Mouse (Mus musculus) ovary, adult 18-20 months (tissue): ENCODE measurements around the gene Acap2.

Source experiments
- DNase-seq: peaks from one replicate; pipeline ENCODE4 v3.0.0; 2022; ENCODE audit warnings: low spot score, mixed read lengths

The Acap2 gene

DNA sequence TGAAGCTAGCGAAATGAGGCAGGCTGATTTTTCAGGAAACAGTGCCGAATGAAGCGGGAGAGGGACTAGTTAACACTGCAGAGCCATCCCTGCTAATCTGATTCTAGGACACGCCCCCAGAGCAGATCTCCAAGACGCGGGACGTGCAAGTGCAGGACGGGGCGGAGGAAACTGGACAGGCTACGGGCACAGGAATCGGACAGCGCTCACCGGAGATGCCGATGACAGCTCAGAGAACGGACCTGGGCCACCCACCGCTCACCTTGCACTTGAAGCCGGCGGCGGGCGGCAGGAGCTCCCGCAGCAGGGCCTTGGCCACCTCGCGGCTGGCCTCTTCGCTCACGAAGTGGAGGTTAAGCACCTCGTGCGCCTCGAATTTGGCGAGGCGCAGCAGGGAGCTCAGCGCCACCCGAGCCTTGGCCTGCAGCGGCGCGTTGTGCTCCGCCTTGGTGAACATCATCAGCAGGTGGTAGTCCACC lies 120.4 kb downstream of the Acap2 start:
- DNase-seq: peak; percentile 61

DNA sequence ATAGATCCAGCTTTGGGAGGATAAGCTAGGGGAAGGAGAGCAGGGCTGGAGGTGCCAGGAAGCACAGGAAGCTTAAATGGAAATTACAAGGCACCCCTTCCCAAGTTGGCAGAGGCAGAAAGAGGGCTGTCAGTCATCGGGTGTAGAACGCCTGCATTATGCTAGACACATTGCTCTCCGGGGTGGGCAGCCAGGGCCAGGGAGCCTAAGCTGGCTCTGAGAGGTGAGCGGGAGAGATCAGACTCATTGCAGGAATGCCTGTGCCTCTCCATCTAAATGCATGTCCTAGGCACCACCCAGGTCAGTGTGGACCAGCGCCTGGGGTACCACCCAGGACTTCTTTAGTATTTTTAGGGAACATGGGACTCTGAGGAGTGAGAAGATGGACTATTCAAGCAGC lies 123.6 kb downstream of the Acap2 start:
- no peak for DNase-seq

DNA sequence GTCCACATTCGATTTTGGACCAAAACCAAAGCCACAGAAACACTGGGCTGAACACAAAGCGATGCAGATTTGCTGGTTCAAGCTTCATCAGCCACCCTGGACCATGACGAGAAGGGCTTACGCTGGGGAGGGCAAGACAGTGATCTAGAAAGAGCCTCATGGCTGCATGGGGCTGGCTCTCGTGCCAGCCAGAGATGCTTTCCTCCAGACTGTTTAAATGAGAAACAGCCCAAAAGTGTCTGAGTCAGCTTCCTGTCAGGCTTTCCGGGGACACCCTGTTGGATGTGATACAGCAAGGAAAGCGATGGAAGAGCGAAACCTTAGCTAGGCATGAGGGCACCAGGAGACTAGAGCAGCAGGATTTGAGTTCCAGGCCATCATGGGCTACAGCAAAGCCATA lies 124.6 kb downstream of the Acap2 start:
- no peak for DNase-seq

DNA sequence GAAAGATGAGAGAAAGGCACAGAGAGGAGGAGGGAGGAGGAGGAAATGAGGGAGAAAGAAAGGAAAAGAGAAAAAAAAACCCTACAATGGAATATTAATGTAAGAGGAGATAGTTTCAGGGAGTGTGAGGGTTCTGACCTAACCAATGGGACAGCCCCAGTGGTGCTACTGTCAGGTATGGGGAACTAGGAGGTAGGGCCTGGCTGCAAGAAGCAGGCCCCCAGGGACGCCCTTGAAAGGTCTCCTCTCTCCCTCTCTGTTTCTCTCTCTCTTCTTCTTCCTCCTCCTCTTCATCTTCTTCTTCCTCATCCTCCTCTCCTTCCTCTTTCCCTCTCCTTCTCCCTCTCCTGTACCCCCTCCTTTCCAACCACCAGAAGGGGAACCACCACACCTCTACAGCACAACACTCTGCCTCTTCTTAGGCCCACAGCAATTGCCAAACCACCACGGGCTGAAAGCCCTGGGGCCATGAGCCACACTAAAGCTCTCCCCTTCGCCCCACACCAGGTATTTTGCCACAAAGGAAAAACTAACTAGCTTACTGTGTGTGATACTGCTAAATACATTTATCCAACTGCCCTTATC lies 126.6 kb downstream of the Acap2 start:
- no peak for DNase-seq

DNA sequence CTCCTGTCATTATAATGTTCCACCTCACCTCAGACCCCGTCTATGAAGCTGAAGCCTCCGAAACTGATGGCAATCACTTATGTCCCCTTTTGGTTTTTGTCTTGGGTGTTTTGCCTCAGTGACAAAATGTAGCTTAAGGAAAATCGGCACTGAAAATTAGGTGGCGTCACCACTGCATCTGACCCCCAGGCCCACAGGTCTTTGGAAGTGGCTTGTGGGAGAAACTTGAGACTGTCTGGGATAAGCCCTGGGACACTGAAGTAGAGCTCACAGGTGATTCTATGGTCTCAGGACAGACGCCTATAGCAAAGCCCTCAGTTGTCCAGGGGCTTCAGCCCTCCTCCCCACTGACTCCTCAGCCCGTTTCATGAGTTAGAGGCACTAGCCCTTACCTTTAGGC lies 129.3 kb downstream of the Acap2 start:
- DNase-seq: no peak

DNA sequence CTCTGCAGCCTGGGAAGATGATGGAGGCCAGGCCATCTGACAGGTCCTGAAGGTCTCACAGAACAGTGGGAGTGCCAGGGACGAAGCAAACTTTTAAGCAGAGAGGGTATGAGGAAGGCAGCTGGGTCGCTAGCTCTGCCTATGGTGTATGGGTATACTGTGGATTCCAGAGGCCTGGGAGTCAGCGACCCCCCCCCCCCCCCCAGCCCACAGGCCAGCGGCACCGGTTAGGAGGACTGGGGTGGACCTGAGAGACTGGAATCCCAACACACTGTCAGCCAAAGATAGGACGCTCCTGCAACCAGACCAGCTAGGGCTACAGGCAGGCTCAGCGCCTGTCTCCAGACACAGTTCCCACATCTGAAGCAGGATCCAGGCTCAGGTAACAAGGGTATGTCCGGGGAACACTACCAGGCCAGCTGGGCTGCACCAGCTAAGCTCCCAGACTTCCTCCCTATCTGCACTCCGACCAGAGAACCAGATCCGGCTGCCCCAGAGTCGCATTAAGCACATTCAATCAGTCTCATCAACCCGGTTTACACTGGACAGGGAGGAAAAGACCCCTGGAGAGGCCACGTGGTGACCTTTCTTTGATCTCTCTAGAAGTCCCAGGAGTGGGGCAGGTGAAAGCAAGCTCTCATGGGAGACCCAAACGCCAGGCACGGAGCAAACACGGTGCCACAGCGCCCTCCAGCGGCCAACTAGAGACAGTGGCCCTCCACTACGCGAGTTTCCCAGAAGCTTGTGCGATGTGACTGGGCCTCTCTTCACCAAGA lies 130.5 kb downstream of the Acap2 start:
- peak; percentile 40 for DNase-seq

DNA sequence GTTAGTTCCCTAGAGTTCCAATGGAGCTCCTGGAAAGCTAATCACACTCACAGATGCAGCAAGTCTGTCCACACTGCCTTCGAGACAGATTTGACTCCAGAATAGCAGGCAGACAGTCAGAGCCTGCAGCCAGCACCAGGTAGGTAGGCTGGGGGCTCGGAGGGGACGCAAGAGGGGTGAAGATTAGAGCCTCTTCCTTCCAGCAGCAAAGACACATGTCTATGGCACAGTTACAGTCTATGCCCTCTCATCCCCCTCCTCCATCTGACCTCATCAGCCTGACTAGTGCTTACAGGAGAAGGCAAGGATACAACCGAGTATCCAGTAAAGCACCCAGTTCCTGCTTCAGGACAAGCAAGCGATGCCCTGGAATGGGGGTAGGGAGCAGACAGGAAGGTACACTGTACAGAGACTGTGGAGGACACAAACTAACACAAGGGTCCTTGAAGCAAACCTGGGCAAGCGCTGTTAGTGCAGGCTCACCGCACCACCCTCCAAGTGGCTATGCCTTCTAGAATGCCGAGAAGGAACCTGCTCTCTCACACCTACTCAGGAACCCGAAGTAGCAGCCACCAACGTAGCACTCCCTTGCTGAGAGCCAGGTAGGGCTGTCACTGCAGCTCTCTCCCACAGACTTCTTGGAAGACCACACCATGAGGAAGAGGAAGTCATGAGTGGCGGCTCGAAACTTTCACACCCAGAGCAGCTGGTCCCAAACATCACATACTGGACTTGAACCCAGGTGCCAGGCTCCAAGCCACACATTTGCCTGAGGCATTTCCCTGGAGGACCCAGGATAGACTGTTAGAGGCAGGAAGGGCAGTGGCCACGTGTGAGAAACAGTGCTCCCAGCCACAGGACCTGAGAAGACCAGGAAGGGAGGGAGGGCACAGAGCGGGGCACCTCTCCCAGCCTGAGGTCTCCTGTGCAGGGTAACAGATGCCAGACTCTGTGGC lies 131.6 kb downstream of the Acap2 start:
- no peak for DNase-seq

DNA sequence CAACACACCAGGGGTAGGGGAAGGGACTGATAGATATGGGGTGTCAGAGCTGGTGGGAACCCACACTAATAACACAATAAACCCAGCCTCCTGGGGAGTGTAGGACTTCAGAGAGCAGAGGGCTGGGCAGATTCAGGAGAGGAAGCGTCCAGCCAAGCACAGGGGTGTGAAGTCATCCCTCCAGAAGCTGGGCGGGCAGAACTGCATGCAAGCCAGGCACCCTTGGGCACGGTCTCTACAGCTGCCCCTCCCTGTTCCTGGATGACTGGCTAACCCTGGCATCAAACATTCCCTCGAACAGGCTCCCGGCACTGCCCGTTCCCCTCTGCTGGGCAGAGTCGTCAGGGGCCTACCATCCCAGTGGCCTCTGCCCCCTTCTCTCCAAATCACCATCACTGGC lies 132.8 kb downstream of the Acap2 start:
- no peak for DNase-seq

DNA sequence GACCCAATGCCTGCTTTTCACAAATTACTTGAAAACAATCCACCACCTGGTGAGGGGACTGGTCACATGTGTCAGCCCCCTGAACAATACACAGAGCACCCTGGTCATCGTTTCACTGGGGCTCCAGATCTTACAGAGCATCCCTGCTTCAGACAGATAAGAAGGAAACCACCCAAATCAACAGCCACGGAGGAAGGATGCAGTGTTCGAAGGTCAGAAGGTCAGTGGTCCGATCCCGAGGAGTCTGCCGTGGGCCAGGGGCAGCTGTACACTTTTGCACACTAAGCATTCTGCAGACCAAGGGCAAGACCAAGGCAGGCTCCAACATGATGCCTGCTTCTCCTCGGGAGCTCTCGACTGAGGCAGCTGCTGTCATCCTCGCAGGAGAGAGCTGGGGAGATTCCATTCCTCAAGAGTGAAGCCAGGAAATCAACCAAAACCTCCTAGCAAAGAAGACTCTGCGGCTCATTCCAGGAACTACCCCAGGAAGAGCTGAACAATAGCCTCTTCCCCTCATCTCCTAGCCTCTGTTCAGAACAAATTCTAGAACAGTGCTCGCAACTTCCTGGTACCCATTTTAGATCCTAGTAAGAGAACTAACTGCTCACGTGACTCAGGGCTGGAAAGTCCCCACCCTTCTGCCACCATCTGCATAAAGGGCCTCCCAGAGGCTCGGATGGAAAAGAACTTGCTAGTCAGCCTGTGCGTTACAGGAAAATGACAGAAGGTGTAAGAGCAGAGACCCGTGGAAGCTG lies 134.5 kb downstream of the Acap2 start:
- DNase-seq: no peak

DNA sequence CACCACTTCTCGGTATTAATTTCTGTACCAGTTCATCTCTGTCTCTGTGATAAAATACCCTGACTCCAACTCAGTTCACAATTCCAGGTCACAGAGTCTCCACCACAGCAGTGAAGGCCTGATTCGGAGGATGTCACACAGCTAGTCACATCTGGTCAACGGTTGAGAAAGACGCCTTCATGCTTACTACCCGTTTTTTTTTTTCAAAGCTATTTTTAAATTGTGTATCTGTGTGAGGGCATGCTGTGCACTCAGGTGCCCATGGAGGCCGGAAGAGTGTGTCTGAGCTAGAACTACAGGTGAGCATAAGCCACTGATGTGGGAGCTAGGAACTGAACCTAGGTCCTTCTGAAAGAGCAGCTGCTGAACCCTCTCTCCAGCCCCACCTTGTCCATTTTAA lies 136.3 kb downstream of the Acap2 start:
- no peak for DNase-seq

DNA sequence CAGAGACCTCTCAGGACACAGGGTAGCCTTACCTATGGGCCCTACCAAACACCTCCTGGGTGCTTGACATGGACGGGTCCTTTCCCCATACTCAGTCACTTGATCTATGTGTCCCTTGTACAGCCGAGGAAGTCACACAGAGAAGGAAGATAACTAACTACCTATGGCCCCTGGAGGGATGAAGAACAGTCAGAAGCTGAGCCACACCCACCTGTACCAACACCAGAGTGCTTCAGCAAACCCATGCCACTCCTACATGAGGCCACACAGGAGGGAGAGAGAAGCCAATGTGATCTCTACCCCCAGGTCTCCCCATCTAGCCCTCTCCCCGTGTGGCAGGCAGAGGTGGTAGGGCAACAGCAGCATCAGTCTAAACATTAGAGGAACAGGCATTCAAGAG lies 138.1 kb downstream of the Acap2 start:
- no peak for DNase-seq

DNA sequence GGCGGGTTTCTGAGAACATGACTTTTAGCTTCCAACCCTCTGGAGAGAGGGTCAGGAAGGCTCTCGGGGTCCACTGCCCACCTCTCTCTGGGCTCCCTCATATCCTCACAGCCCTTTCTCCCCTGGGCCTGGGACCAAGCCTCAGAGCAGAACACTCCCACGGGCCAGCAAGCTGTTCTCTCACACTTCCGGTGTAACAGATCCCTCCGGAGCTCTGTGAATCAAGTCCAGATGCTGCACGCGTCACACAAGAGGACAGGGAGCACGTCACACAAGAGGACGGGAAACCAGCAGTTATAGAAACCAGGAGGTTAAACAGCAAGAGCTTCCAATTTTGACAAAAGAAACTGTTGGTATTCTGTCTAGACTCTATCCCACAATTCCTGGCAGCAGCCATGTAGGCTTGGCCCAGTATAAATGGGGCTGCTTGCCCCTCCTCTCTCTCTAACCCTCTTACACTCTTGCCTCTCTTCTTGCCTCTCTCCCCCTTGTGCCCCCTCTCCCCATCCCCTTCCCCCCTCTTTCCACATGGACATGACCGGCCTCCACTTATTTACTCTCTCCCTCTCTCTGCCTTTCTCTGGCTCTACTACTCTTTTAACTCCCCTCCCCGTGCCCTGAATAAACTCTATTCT lies 139.7 kb downstream of the Acap2 start:
- DNase-seq: no peak

DNA sequence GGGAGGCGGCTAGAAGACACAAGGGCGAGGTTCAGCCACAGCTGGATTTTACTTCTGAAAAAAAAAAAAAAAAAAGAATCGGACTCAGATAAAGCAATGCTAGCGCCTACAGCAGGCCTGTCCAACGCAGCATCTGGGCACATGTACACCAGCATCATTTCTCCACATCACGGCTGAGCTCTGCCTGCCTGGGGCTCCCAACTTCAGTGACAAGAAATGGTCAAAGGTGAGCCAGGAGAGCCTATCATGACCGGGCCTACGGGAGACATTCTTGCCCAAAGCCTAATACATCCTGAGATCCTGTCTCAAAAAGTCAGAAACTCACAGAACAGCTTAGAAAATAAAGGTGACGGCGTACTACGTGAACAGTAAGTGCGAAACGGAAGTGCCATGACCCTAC lies 140.3 kb downstream of the Acap2 start:
- no peak for DNase-seq

DNA sequence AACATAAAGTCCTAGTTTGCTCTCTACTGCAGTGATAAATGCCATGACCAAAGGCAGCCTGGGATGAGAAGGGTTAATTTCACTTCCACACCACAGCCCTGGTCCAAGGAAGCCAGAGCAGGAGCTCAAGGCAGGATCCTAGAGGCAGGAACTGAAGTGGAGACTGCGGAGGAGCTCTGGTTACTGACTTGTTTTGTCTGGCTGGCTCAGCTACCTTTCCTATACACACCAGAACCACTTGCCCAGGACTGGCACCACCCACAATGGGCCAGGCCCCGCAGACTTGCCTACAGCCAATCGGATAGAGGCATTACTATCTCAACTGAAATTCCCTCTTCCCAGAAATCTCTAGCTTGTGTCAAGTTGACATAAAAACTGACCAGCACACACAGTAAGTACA lies 140.8 kb downstream of the Acap2 start:
- DNase-seq: no peak

DNA sequence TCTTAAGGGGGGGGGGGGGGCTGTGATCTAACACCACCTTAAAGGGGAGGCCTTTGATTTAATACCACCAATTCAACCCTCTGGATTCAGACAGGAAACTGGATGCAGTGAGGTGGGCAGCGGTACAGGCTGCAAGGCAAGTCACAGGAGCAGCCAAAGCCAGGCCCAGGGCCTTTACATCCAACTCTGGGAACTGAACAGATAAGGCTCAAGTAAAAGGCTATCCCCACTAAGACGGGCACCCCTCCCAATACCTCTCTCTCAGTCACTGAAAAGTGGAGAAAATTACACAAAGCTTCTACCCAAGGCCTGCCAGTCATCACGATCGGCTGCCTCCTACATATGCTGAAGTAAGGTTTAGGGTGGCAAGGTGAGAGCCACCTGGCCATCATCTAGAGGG lies 141.3 kb downstream of the Acap2 start:
- no peak for DNase-seq

DNA sequence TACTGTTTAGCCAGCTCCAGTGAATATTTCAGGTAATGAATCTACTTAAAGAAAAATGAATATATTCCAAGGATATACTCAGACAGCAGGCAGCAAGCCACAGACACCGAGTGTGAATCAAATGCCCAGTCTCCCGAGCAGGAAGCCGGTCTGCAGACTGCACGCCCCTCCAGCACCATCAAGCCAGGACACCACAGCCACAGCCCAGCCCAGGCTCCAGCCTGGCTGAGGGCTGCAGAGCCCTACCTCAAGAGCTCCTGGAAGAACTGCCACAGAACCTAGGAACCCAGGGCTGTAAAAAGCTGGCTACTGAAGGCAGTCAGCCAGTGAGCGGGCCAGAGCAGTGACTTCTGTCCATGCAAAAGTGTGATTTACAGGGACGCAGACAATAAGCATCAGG lies 148.2 kb downstream of the Acap2 start:
- DNase-seq: no peak

DNA sequence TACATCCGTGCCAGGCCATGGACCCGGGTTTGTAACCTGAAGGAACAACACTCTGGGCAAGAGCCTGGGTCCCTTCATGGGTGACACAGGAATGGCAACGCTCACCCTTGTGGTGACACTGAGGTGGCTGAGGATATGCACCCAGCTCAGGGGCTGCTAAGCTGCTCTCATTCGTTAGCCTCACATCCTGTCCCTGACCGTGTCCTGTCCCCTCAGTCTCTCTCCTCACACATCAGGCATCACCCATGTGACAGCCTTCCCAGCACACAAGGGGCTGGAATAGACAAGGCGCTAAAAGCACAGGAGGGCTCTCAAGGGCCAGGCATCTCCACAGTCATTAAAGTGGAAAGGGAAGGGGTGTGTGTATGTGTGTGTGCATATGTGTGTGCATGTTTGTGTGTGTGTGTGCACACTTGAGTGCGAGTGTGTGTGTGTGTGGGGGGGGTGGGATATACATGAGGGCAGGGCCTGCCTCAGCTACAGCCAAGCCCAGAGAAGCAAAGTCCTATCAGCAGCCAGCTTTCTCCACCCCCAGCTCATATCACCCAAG lies 148.8 kb downstream of the Acap2 start:
- DNase-seq: no peak

DNA sequence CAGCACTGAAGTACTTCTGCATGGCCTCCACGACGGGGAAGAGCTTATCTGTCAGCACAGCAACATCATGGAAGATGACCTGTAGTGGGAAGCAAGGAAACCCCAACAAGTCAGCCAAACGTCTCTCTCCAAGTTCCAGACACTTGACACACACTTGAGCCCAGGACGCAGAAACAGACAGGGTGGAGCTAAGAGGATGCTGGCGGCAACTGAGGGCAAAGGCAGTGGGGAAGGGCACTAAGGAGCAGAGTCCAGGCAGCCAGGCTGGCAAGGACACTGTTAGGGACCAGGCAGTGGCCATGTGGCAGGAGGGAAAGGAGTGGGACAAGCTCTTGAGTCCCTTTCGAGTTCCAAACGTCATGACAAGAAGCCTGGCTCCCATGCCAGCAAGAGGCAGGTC lies 150.3 kb downstream of the Acap2 start:
- DNase-seq: no peak

DNA sequence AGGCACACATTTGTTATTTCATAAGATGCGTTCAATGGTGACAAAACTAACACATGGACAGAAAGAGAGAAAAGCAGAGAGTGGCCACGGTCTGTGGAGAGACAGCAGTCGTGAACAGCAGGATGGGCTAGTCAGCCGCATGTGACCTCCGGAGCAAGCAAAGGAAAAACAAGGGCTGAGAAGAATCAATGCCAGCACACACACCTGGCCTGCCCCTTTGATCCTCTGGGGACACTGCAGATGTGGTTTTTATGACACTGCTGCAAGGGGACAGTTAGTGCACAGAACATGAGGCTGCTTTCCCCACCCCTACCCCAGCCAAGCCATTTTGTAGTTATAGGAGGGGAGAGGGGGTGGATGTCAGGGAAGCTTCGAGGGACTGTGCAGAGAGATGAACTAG lies 152.9 kb downstream of the Acap2 start:
- DNase-seq: no peak

DNA sequence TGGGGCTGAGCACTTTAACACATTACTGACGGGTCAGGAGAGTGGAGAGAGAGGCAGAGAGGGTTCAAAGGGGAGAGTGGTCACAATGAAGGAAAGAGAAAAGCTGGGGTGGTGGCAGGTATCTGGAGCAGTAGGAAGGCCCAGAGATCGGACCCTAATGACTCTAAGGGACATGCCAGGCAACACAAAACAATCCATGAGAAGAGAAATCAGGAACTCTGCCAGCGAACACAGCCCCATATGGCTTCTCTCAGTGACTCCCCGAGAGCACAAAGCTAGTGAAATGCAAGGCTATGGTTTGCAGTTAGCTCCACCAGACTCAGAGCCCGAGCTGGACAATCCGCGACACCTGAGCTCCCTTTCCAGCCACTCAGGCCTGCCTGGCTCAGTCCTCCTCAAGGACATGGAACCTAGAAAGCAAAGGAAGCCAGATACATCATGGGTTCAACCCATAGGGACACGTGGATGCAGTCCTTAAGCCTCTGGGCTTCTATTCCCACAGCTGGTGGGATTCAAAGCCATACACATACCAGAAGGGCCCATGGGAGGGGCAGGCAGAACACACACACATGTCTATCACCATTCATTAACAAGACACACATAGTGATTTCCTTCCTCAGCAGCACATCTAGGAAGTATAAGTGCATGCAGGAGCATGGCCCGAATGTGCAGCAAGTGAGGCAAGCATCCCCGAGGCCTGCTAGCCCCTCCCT lies 153.7 kb downstream of the Acap2 start:
- no peak for DNase-seq

DNA sequence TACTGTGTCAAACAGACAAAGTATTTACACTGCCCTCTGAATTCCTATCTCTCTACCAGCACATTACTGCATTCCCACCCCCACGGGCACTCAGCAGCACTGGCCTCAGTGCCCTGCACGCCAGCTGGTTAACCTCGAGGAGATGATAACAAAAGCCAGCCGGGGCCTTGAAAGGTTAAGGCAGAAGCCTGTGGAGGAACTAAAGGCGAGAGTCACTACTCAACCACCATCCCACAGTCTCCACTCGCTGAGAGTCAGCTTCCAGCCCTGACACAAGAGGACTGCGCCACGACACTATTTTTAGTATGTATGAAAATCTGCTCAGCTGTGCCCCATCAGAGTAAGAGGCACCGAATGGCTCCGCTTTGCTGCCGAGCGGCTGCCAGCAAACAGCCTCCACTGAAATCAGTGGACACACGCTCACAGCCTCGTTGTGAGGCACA lies 154.8 kb downstream of the Acap2 start:
- DNase-seq: peak; percentile 63
